Mouse (Mus musculus) embryonic facial prominence, embryonic 11.5 days (tissue): ENCODE results near the gene Gstk1. TPM values are rescaled to one million over a fixed set of nuclear protein-coding genes. Genes with fewer than 3 reads are reported as not detected.

Experiments
- ATAC-seq: fragments of 200-750 bp; cut with Nextera tagmentation; replicated peaks from 2 replicates; pipeline ENCODE4 v1.8.0; 2017; ENCODE audit warnings: low read depth; ENCODE audit not compliant: insufficient number of reproducible peaks, low FRiP score, low TSS enrichment
- DNase-seq: peaks from one replicate; pipeline ENCODE4 v3.0.0-alpha.2; 2015; ENCODE audit warnings: low spot score
- H3K27ac ChIP-seq: fragments of 300-500 bp; sonication (generic); replicated peaks from 2 replicates; pipeline ENCODE4 v1.5.1; 2014; ENCODE audit warnings: mild to moderate bottlenecking, low read depth, low read length, control low read depth
- H3K27me3 ChIP-seq: fragments of 300-500 bp; sonication (generic); 2 replicates; pipeline ENCODE4 v1.6.1; 2014; ENCODE audit warnings: mild to moderate bottlenecking, low read length, moderate library complexity, mixed read lengths; ENCODE audit not compliant: control insufficient read depth, insufficient read depth
- H3K36me3 ChIP-seq: fragments of 300-500 bp; sonication (generic); replicated peaks from 2 replicates; pipeline ENCODE4 v1.6.1; 2014; ENCODE audit warnings: low read depth, mild to moderate bottlenecking, low read length, moderate library complexity, mixed read lengths; ENCODE audit not compliant: control insufficient read depth, insufficient read depth
- H3K4me1 ChIP-seq: fragments of 300-500 bp; sonication (generic); 2 replicates; pipeline ENCODE4 v1.6.1; 2014; ENCODE audit warnings: low read length, mixed read lengths; ENCODE audit not compliant: control insufficient read depth, insufficient read depth
- H3K4me2 ChIP-seq: fragments of 300-500 bp; sonication (generic); 2 replicates; pipeline ENCODE4 v1.6.1; 2014; ENCODE audit warnings: low read depth, mild to moderate bottlenecking, control low read depth, low read length, moderate library complexity
- H3K4me3 ChIP-seq: fragments of 300-500 bp; sonication (generic); 2 replicates; pipeline ENCODE4 v1.5.1; 2014; ENCODE audit warnings: low read depth, low read length, control low read depth
- H3K9ac ChIP-seq: fragments of 300-500 bp; sonication (generic); replicated peaks from 2 replicates; pipeline ENCODE4 v1.6.1; 2014; ENCODE audit warnings: mild to moderate bottlenecking, control low read depth, low read length
- H3K9me3 ChIP-seq: fragments of 300-500 bp; sonication (generic); replicated peaks from 2 replicates; pipeline ENCODE4 v1.6.1; 2016; ENCODE audit warnings: mild to moderate bottlenecking, low read length, inconsistent platforms, mixed read lengths; ENCODE audit not compliant: control insufficient read depth
- WGBS: fragments of 180-500 bp; shearing (Covaris S2); extraction: QIAGEN DNeasy Blood & Tissue Kit; methylation state at CpG from one replicate; pipeline ENCODE4 v1.1.7; 2014; 5-methylcytosine and 5-hydroxymethylcytosine counted together
- polyA plus RNA-seq: library from polyadenylated mRNA; unstranded; fragments of >200 nt; fragmentation: Nextera tagmentation; extraction: Ambion mirVana; gene quantifications from 2 replicates; pipeline ENCODE4 v1.2.1, GENCODE M21; 2014

The Gstk1 gene
- polyA plus RNA-seq, 1 experiment from 2014 or later: 23.8 TPM

- H3K27ac ChIP-seq: no peak overlapping the region
- no peak overlapping the region for H3K4me3 ChIP-seq
- H3K9me3 ChIP-seq: no peaks in the 10 kb centered on the region
- no peaks in the 10 kb centered on the region for H3K36me3 ChIP-seq
- ATAC-seq (no peak), DNase-seq (no peak)
- no peak overlapping the region for H3K4me2 ChIP-seq
- no peak overlapping the region for H3K9ac ChIP-seq
- WGBS: 74% methylated on average over 6 of the region's 6 CpGs
- H3K27me3 ChIP-seq: no peaks in the 10 kb centered on the region
- no peaks in the 10 kb centered on the region for H3K4me1 ChIP-seq
Observed at GRCm38 (mm10) chr6:42260430-42260829, 14.7 kb downstream of the Gstk1 start.

GRCm38 (mm10) chr6:42261524-42262170 lies 15.9 kb downstream of the Gstk1 start, which contains the start of gene Tmem139:
Gene Tmem139, plus strand, starts transcription at chr6:42261970.
- Histone ChIP-seq H3K4me2 (no peak within 1 kb of the TSS), H3K27ac (no peak within 1 kb of the TSS), H3K4me3 (no peak within 1 kb of the TSS), H3K9me3 (no peaks in the 10 kb centered on the region), H3K9ac (peak within 1 kb of the TSS; percentile 36; the same call in 1 of the 2 replicates), H3K4me1 (no peaks in the 10 kb centered on the region), H3K27me3 (no peaks in the 10 kb centered on the region), H3K36me3 (no peaks in the 10 kb centered on the region)
- WGBS: 17% methylated on average over 20 of the region's 20 CpGs
- no peak for DNase-seq
- no peak for ATAC-seq

- DNase-seq (peak; percentile 99), ATAC-seq (peak; percentile 100)
- Histone ChIP-seq H3K27ac (peak within 1 kb of the TSS; percentile 83), H3K9ac (peak within 1 kb of the TSS; percentile 94), H3K4me1 (no peaks in the 10 kb centered on the region), H3K36me3 (peaks cover 5% of the 10 kb centered on the region), H3K9me3 (no peaks in the 10 kb centered on the region), H3K27me3 (no peaks in the 10 kb centered on the region), H3K4me2 (peak within 1 kb of the TSS; percentile 81), H3K4me3 (peak within 1 kb of the TSS; percentile 70)
- WGBS: under 1% methylated on average over 42 of the region's 51 CpGs
Observed at GRCm38 (mm10) chr6:42264626-42265312, 19.0 kb downstream of the Gstk1 start, which contains the start of gene Casp2. Gene Casp2, plus strand, starts transcription at chr6:42264985.

- no peaks in the 10 kb centered on the region for H3K27me3 ChIP-seq
- H3K4me3 ChIP-seq: peak overlapping the region; percentile 70
- WGBS: under 1% methylated on average over 21 of the region's 21 CpGs
- peaks cover 5% of the 10 kb centered on the region for H3K36me3 ChIP-seq
- H3K9ac ChIP-seq: peak overlapping the region; percentile 94
- ATAC-seq (no peak), DNase-seq (peak; percentile 54)
- H3K4me2 ChIP-seq: peak overlapping the region; percentile 81
- H3K9me3 ChIP-seq: no peaks in the 10 kb centered on the region
- no peaks in the 10 kb centered on the region for H3K4me1 ChIP-seq
- H3K27ac ChIP-seq: peak overlapping the region; percentile 83
Observed at GRCm38 (mm10) chr6:42265391-42266330, 19.9 kb downstream of the Gstk1 start.

- Histone ChIP-seq H3K4me1 (no peaks in the 10 kb centered on the region), H3K4me3 (no peak overlapping the region), H3K36me3 (peaks cover 12% of the 10 kb centered on the region), H3K27me3 (no peaks in the 10 kb centered on the region), H3K9me3 (no peaks in the 10 kb centered on the region), H3K4me2 (no peak overlapping the region), H3K9ac (no peak overlapping the region), H3K27ac (no peak overlapping the region)
- no peak for ATAC-seq
- DNase-seq: no peak
Observed at GRCm38 (mm10) chr6:42270817-42271216, 25.1 kb downstream of the Gstk1 start.

- H3K36me3 ChIP-seq: peaks cover 22% of the 10 kb centered on the region
Observed at GRCm38 (mm10) chr6:42276151-42276550, 30.4 kb downstream of the Gstk1 start.

GRCm38 (mm10) chr6:42282865-42283528 lies 37.3 kb downstream of the Gstk1 start:
- no peak overlapping the region for H3K4me2 ChIP-seq
- H3K36me3 ChIP-seq: peaks cover 14% of the 10 kb centered on the region
- no peak overlapping the region for H3K4me3 ChIP-seq
- H3K27me3 ChIP-seq: no peaks in the 10 kb centered on the region
- WGBS: 87% methylated on average over 5 of the region's 5 CpGs
- no peak overlapping the region for H3K9ac ChIP-seq
- no peaks in the 10 kb centered on the region for H3K4me1 ChIP-seq
- H3K27ac ChIP-seq: no peak overlapping the region
- peak; percentile 42; the same call in 1 of the 2 replicates for ATAC-seq
- H3K9me3 ChIP-seq: no peaks in the 10 kb centered on the region
- DNase-seq: no peak

More at GRCm38 (mm10) chr6:42276151-42276550, 30.4 kb downstream of the Gstk1 start:
- Histone ChIP-seq H3K9ac (no peak overlapping the region), H3K4me3 (no peak overlapping the region), H3K4me2 (no peak overlapping the region), H3K27ac (no peak overlapping the region), H3K27me3 (no peaks in the 10 kb centered on the region), H3K9me3 (no peaks in the 10 kb centered on the region), H3K4me1 (no peaks in the 10 kb centered on the region)
- ATAC-seq (no peak), DNase-seq (no peak)
- WGBS: 62% methylated on average over 2 of the region's 2 CpGs
